Mouse (Mus musculus) testis, adult 2 months (tissue): ENCODE data around the gene Ufd1.

Source experiments
- CTCF ChIP-seq: fragments of 200-500 bp; IDR thresholded peaks from 2 replicates; pipeline ENCODE4 v1.5.1; 2012; ENCODE audit warnings: low read depth, mild to moderate bottlenecking, inconsistent platforms, low read length, moderate library complexity; ENCODE audit not compliant: control insufficient read depth, insufficient read depth, insufficient replicate concordance
- POLR2A ChIP-seq: fragments of 200-500 bp; IDR thresholded peaks from 2 replicates; pipeline ENCODE4 v1.6.1; 2012; ENCODE audit warnings: low read depth, mild to moderate bottlenecking, inconsistent platforms, low read length, moderate library complexity; ENCODE audit not compliant: control insufficient read depth

- no peak for TF ChIP-seq CTCF
- no peak for TF ChIP-seq POLR2A
Measured at GRCm38 (mm10) chr16:18805746-18806145, 5.8 kb upstream of the Ufd1 start.
